Mouse (Mus musculus) urinary bladder, postnatal 25 days (tissue): Measurements from ENCODE around the gene Nagpa.

ENCODE experiments used
- DNase-seq: peaks from one replicate; pipeline ENCODE4 v3.0.0; 2022; ENCODE audit warnings: low spot score

Nagpa gene

DNA sequence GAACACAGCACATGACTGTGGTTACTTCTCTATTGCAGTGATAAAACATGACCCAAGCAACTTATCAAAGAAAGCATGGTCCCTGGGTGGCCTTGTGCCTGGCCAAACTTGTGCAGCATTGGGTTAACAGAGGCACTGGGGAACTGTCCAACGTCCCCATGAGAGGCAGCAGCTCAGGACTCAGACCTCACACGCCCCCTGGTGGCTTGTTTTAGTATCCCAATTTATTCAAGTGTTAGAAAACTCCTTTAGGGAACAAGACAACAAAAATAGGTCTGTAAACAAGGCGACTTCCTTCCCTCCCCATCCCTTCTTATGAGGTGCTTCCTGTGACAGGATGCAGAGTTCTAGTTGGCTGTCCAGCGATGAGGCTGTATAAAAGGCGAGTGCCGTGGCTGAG is 8.7 kb downstream of the Nagpa start:
- DNase-seq, result peak; percentile 21

GRCm38 (mm10) chr16:5186234-5186633 is 17.6 kb downstream of the Nagpa start:
- DNase-seq, result no peak

DNA sequence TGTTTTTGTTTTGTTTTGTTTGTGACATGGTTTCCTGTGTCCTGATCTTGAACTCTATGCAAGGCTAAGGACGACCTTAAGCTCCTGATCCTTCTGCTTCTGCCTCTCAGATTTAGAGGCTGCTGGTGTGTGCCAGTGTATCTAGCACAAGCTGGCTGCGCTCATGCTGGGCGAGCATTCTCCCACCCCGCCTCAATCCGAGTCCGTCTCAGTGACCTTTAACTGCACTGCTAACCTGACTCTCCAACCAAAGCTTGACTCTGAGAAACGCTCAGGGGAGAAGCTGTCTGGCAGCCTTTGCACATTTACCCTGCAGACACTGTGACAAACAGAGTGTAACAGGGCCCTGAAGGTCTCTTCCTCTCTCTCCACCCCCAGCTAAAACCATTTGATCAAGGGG is 18.1 kb downstream of the Nagpa start:
- no peak for DNase-seq

- DNase-seq, result no peak
Observed at GRCm38 (mm10) chr16:5184956-5185355, 18.9 kb downstream of the Nagpa start.

- no peak for DNase-seq
Observed at GRCm38 (mm10) chr16:5184101-5184500, 19.7 kb downstream of the Nagpa start.

DNA sequence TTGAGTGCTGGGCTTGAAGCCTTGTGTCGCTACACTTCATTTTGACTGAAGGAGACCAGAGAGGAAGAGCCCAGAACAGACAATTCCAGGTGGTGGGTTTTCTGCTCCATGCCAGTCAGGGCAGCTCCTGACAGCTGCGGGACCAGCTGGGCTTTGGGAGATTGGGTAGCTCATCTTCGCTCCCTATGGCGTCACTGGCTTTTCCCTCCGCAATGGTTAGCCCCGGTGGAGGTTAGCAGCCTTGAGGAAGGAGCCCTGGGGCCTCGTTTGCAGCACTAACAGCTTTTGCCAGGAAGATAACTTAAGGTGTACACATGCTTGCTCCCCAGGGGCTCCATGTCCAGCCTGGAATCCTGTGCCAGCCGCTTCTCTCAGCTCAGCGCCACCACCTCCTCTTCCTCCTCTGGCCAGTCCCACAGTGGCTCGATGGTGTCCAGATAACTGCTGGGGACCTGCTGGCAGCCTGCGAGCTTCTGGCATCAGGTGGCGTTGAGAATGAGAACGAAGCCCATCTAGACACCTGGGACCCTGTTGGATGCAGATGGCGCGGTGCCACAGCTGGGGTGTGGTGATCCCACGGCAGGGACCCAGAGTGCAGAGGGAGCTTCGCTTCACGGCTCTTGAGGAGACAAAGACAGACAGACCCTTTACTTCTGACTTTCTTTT is 20.4 kb downstream of the Nagpa start:
- no peak for DNase-seq

- DNase-seq, result no peak
Observed at GRCm38 (mm10) chr16:5172636-5173035, 31.2 kb downstream of the Nagpa start.

- no peak for DNase-seq
Observed at GRCm38 (mm10) chr16:5168829-5169228, 35.0 kb downstream of the Nagpa start.

DNA sequence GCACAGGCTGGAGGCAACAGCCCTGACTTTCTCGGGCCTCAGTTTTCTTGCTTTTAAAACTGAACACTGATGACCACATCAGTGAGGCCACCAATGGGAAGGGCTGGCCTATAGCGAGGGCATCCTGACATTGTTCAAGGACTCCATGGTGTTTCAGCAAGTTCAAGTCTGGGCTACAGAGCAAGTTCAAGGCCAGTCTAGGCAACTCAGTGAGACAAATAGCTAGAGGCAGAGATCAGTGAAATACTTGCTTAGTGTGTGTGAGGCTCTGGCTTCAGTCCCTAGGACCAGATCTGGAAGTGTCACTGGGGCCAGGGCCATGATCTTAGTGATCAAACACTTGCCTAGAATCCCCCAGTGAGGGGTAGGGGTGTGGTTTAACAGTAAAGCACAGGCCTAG is 35.8 kb downstream of the Nagpa start:
- DNase-seq, result no peak

DNA sequence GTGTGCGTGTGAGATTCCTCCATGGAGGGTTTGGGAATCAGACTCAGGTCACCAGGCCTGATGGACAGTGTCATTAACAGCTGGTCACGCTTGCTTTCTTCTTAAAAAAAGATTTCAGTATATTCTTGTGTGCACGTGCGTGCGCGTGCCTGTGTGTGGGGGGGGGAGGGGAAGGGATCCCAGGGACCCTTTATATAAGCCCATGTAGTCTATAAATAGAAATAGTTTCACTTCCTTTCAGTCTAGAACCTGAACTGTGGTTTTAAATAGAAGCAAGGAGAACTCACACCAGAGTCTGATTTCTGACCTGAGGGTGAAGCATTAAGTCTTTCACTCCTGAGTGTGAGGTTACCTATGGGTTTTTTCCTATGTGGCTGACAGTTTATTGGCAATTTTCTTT is 39.5 kb downstream of the Nagpa start:
- no peak for DNase-seq

DNA sequence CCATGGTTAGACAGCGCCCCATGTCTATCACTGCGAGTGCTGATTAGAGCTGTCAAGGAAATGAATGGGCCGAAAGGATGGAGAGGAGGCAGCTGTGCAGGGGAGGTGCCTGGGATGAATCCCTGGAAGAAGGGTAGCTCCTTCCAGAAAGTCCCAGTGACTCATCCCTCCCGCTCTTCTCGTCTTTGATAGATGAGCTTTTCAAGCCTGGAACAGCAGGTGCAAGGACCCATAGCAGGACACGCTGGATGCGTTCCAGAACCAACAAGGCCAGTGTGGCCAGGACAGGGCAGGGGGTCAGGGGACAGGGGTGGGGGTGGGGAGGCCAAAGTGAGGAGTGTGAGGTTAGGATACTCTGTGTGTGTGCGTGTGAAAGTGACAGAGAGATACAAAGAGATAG is 44.6 kb downstream of the Nagpa start:
- DNase-seq, result no peak

DNA sequence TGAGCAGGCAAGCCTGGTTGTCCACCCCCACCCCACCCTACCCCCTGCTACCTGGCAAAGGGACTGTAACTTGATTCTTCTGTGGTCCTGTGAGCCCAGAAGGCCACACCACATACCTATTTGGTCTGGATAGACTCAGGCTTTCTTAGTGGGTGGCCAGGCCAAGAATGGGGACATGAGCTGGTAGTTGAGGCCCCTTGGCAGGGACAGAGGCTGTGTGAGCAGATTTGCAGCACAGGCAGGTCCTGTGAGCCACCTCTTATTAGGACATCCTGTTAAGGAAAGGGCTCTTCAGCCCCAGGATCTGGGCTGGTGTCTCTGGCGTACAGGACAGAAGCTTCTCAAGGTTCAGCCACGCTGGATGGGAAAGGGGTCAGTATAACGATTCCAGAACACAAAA is 46.7 kb downstream of the Nagpa start:
- no peak for DNase-seq

GRCm38 (mm10) chr16:5156495-5156894 is 47.3 kb downstream of the Nagpa start:
- no peak for DNase-seq

GRCm38 (mm10) chr16:5155014-5155413 is 48.8 kb downstream of the Nagpa start:
- no peak for DNase-seq

DNA sequence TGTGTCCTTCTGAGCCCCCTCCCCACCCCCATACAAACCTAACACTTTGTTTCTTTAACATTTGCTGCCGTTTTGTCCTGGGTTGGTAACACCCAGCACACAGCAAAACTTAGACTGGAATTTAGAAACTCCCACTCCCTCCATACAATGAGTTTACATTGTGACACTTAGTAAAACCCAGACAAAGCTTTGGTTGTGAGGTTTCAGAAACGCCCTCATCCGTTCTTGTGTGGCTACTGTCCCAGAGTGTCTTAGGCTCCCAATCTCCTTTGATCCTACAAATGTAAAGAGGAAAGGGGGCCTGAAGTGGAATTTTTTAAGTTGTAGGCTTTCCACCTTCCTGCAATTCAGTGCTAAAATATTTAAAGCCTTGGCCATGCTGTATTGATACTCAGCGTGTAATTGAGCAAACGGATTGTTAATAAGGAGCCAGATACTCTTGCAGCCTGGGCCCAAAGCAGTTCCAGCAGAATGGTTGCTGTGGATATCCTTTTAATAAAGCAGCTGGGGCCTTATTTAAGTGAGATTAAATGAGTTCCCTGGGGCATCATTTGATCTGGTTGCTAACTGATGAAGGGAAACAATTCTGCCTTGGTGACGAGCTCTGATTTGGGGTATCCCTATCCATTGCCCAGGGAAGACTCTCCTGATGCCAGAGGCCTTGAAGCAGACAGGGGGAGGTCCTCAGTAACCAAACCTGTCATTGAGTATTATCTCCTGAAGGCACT is 50.3 kb downstream of the Nagpa start:
- DNase-seq, result no peak

DNA sequence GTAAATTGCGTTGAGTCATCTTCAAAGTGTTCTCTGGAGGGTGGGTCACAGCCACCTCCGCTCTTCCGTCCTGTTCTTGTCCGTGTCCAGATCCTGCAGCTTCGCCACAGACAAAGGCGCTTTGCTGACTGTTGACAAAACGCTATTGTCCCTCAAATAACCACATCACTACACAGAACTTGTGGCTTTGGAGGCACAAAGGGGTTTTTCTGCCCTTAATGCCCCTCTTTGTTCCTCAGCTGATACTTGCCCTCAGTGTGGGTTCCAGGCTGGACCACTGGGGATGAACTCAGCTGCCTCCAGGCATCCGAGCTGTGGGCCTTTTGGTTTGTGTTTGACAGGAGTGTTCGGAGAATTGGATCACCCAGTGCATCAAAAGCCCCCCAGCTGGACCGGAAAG is 53.3 kb downstream of the Nagpa start:
- DNase-seq, result no peak

- DNase-seq, result no peak
Observed at GRCm38 (mm10) chr16:5147037-5147385, 56.8 kb downstream of the Nagpa start, which contains the start of gene Sec14l5. Sec14l5 (plus strand) TSS chr16:5147109.

- DNase-seq, result peak; percentile 57
Observed at GRCm38 (mm10) chr16:5146367-5147036, 57.3 kb downstream of the Nagpa start.

GRCm38 (mm10) chr16:5145570-5145969 is 58.2 kb downstream of the Nagpa start:
- peak; percentile 61 for DNase-seq
